Mouse (Mus musculus): Measurements from ENCODE around the gene H2-Ob. TPM values are rescaled to one million over a fixed set of nuclear protein-coding genes. Genes with fewer than 3 reads are reported as not detected.

H2-Ob gene
- polyA plus RNA-seq, 1 experiment, result 34.6 TPM

DNA sequence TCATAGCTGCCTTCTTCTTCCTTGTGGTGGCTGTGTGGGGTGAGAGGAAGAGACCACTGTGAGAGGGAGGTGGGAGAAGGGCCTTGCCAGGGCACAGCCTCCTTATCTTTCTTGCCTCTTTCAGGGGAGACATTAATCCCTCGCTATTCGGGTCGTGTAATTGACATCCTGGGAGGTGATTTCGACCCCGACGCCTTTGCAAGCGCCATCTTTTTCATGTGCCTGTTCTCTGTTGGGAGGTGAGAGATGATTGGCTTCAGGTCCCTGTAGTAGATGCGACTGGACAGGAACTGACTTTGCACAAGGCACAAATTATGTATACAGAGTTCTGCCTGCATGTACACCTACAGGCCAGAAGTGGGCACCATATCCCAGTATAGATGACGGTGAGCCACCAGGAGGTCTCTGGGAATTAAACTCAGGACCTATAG is 32.9 kb upstream of the H2-Ob start:
- peak; percentile 41 for DNase-seq
- peak overlapping the region; percentile 95 for H3K4me3 ChIP-seq (replicated peaks; ENCODE audit: extremely low read depth, low read depth, low read length)
- H3K4me1 ChIP-seq (ENCODE audit: control insufficient read depth, insufficient read depth, low read length), result peaks cover 7% of the 10 kb centered on the region
- TF ChIP-seq CTCF (IDR thresholded peaks at IDR 0.05; ENCODE audit: insufficient read depth, low read length) (peak; percentile 48), POLR2A (IDR thresholded peaks at IDR 0.05; ENCODE audit: borderline replicate concordance, extremely low read depth, low read depth, low read length) (no peak)
- WGBS, result 16% methylated on average over 9 of the region's 9 CpGs

DNA sequence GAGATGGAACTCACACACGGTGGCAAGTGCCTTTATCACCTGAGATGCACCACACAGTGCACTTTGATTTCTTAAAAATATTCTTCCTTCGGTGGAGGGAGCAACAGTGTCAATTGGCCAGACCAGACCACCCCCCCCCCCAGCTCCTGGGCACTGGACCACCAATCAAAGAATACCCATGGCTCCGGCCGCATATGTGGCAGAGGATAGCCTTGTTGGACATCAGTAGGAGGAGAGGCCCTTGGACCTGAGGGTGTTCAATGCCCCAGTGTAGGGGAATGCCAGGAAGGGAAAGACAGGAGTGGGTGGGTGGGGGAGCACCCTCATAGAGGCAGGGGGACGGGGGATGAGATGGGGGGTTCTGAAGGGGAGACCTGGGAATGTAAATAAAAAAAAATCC is 32.0 kb upstream of the H2-Ob start:
- 90% methylated on average over 5 of the region's 5 CpGs for WGBS
- DNase-seq, result no peak
- H3K4me1 ChIP-seq (ENCODE audit: control insufficient read depth, insufficient read depth, low read length), result peaks cover 7% of the 10 kb centered on the region
- no peak overlapping the region for H3K4me3 ChIP-seq (replicated peaks; ENCODE audit: extremely low read depth, low read depth, low read length)
- no peak for TF ChIP-seq CTCF (IDR thresholded peaks at IDR 0.05; ENCODE audit: insufficient read depth, low read length)
- no peak for TF ChIP-seq POLR2A (IDR thresholded peaks at IDR 0.05; ENCODE audit: borderline replicate concordance, extremely low read depth, low read depth, low read length)

DNA sequence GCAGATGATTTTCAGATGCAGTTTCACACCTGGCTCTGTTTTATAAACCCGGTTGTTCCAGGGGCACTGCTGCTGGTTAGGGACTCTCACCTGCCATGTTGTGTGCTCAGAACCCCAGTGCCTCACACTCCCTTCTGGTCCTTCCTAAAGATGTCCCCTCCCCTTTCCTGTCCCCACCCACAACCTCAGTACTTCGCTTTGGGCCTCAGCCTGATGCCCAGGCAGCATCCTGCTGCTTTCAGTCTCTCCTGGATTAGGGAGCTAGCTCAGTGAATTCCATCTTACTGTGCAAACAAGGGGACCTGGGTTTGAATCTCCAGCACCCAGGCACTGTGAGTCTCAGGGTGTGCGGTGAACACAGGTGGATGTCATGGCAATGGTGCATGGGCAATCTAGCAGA is 31.2 kb upstream of the H2-Ob start:
- 56% methylated on average over 3 of the region's 3 CpGs for WGBS
- no peak for DNase-seq

DNA sequence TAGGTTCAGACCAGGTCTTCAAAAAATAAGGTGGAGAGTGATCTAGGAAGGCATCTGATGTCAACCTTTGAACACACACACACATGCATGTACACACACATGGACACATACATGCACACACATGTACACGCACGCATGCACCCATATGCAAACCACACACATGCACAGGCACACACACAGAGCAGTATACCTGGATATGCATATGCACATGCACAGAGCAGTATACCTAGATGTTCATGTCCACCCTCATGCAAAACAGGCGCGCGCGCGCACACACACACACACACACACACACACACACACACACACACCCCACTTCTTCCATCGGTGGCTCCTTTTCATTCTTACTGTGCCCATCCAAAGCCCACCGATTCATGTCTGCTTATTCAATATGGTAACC is 30.8 kb upstream of the H2-Ob start:
- Histone ChIP-seq H3K4me3 (replicated peaks; ENCODE audit: extremely low read depth, low read depth, low read length) (no peak overlapping the region), H3K4me1 (ENCODE audit: control insufficient read depth, insufficient read depth, low read length) (peaks cover 7% of the 10 kb centered on the region)
- DNase-seq, result no peak
- WGBS, result 93% methylated on average over 9 of the region's 9 CpGs
- TF ChIP-seq POLR2A (IDR thresholded peaks at IDR 0.05; ENCODE audit: borderline replicate concordance, extremely low read depth, low read depth, low read length), result no peak
- TF ChIP-seq CTCF (IDR thresholded peaks at IDR 0.05; ENCODE audit: insufficient read depth, low read length), result no peak

More for the DNA sequence above, 31.2 kb upstream of the H2-Ob start:
- H3K4me1 ChIP-seq (ENCODE audit: control insufficient read depth, insufficient read depth, low read length), result peaks cover 7% of the 10 kb centered on the region
- TF ChIP-seq POLR2A (IDR thresholded peaks at IDR 0.05; ENCODE audit: borderline replicate concordance, extremely low read depth, low read depth, low read length), result no peak
- TF ChIP-seq CTCF (IDR thresholded peaks at IDR 0.05; ENCODE audit: insufficient read depth, low read length), result no peak
- H3K4me3 ChIP-seq (replicated peaks; ENCODE audit: extremely low read depth, low read depth, low read length), result no peak overlapping the region

DNA sequence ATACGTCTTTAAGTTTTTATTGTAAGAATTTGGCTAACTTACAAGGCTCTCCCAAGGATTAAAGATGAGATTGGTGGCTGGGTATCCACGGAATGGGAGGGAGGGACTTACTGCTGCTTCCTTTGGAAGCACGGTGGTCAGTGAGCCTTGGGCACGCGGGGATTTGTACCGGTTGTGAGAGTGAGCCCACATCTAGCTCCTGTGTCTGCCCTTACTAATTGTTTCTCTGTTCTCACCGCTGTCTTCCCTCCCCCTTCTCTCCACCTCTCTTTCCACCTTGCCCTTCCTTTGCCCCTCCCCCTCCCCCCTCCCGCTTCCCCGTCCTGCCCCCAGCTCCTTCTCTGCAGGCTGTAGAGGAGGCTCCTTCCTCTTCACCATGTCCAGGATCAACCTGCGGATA is 30.3 kb upstream of the H2-Ob start:
- no peak for DNase-seq
- H3K4me1 ChIP-seq (ENCODE audit: control insufficient read depth, insufficient read depth, low read length), result peaks cover 7% of the 10 kb centered on the region
- H3K4me3 ChIP-seq (replicated peaks; ENCODE audit: extremely low read depth, low read depth, low read length), result no peak overlapping the region
- 47% methylated on average over 10 of the region's 10 CpGs for WGBS
- TF ChIP-seq CTCF (IDR thresholded peaks at IDR 0.05; ENCODE audit: insufficient read depth, low read length) (no peak), POLR2A (IDR thresholded peaks at IDR 0.05; ENCODE audit: borderline replicate concordance, extremely low read depth, low read depth, low read length) (no peak)

DNA sequence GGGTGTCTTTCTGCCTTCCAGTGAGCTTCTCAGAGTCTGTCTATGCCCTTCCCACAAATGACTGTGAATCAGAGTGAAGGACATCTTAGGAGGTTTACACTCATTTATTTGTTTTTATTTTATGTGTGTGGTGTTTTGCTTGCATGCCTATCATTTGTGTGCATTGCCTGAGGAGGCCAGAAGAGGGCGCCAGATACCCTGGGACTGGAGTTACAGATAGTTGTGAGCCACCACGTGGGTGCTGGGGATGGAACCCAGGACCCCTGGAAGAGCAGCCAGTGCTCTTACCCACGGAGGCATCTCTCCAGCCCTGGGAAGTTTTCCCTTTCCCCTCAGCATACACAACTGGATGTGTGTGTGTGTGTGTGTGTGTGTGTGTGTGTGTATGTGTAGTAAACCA is 29.0 kb upstream of the H2-Ob start:
- 53% methylated on average over 3 of the region's 3 CpGs for WGBS
- Histone ChIP-seq H3K4me1 (ENCODE audit: control insufficient read depth, insufficient read depth, low read length) (0 out of 2 replicates have a peak, but pooled peaks cover 5% of the 10 kb centered on the region), H3K4me3 (replicated peaks; ENCODE audit: extremely low read depth, low read depth, low read length) (no peak overlapping the region)
- TF ChIP-seq POLR2A (IDR thresholded peaks at IDR 0.05; ENCODE audit: borderline replicate concordance, extremely low read depth, low read depth, low read length), result no peak
- peak; percentile 40; the same call in 1 of the 2 replicates for TF ChIP-seq CTCF (IDR thresholded peaks at IDR 0.05; ENCODE audit: insufficient read depth, low read length)
- no peak for DNase-seq

DNA sequence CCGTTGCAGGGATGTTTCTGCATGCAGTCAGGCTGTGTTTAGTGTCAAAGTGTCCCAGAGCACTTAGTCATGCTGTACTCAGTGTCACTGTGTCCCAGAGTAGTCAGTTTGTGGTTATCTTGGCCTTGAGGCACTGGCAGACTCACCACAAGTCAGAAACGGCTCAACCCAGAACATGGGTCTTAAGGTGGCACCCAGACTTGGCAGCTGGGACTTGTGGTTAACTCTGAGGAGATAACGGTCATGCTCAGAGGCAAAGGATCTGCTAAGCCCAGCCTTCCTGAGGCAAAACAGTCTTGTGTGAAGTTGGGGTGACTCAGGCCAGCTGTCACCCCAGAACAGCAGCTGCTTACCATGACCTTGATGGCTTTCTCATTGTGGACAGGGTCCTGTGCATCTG is 28.1 kb upstream of the H2-Ob start:
- H3K4me3 ChIP-seq (replicated peaks; ENCODE audit: extremely low read depth, low read depth, low read length), result no peak overlapping the region
- 65% methylated on average over 3 of the region's 3 CpGs for WGBS
- no peak for DNase-seq
- TF ChIP-seq POLR2A (IDR thresholded peaks at IDR 0.05; ENCODE audit: borderline replicate concordance, extremely low read depth, low read depth, low read length), result no peak
- no peak for TF ChIP-seq CTCF (IDR thresholded peaks at IDR 0.05; ENCODE audit: insufficient read depth, low read length)
- 0 out of 2 replicates have a peak, but pooled peaks cover 2% of the 10 kb centered on the region for H3K4me1 ChIP-seq (ENCODE audit: control insufficient read depth, insufficient read depth, low read length)

DNA sequence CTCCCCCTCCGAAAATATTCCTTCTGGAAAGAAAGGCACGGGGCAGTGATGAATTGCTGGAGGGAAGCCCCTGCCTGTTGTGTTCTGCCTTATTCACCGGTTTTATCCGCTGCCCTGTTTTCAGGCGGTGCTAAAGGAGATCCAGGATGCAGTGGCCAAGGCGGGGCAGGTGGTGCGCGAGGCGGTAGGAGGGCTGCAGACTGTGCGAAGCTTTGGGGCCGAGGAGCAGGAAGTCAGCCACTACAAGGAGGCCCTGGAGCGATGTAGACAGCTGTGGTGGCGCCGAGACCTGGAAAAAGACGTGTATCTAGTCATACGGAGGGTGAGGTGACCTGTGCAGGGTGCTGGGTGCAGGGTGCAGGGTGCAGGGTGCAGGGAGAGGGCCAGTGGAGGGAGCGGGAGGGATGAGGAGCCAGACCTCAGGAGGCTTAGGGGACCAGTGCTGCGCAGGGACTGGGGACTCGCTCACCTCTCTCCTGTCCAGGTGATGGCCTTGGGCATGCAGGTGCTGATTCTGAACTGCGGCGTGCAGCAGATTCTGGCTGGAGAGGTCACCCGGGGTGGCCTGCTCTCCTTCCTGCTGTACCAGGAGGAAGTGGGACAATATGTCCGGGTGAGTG is 26.8 kb upstream of the H2-Ob start:
- no peak for DNase-seq
- 49% methylated on average over 23 of the region's 23 CpGs for WGBS
- Histone ChIP-seq H3K4me3 (replicated peaks; ENCODE audit: extremely low read depth, low read depth, low read length) (no peak overlapping the region), H3K4me1 (ENCODE audit: control insufficient read depth, insufficient read depth, low read length) (no peaks in the 10 kb centered on the region)
- no peak for TF ChIP-seq CTCF (IDR thresholded peaks at IDR 0.05; ENCODE audit: insufficient read depth, low read length)
- TF ChIP-seq POLR2A (IDR thresholded peaks at IDR 0.05; ENCODE audit: borderline replicate concordance, extremely low read depth, low read depth, low read length), result no peak

DNA sequence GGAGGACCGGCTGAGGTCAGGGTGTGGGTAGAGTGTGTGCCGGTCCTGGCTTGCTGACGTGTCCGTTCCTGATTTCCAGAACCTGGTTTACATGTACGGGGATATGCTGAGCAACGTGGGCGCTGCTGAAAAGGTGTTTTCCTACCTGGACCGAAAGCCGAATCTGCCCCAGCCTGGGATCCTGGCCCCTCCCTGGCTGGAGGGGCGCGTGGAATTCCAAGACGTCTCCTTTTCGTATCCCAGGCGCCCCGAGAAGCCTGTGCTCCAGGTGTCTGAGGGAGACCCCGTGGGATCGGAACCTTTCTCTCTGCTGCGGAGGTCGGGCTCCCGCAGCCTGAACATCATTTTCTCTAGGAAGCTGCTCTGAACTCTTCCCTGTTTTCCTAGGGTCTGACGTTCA is 24.8 kb upstream of the H2-Ob start:
- no peak overlapping the region for H3K4me3 ChIP-seq (replicated peaks; ENCODE audit: extremely low read depth, low read depth, low read length)
- DNase-seq, result no peak
- no peak for TF ChIP-seq CTCF (IDR thresholded peaks at IDR 0.05; ENCODE audit: insufficient read depth, low read length)
- TF ChIP-seq POLR2A (IDR thresholded peaks at IDR 0.05; ENCODE audit: borderline replicate concordance, extremely low read depth, low read depth, low read length), result no peak
- 72% methylated on average over 21 of the region's 21 CpGs for WGBS
- H3K4me1 ChIP-seq (ENCODE audit: control insufficient read depth, insufficient read depth, low read length), result no peaks in the 10 kb centered on the region

DNA sequence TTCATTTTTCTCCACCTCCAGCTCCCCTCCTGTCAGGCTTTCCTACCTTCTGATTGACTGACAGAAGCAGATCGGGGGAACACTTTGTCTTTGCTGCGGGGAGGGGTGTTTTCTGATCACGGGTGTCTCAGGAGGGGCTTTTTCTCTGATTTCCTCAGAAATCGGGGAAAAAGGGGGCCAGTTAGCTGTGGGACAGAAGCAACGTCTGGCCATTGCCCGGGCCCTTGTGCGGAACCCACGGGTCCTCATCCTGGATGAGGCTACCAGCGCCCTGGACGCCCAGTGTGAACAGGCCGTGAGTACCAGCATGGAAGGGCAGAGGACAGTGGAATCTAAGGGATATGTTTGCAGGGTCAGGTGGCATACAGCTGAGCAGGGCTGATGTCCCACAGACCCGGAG is 23.5 kb upstream of the H2-Ob start:
- WGBS, result 89% methylated on average over 12 of the region's 12 CpGs
- no peak for DNase-seq
- no peaks in the 10 kb centered on the region for H3K4me1 ChIP-seq (ENCODE audit: control insufficient read depth, insufficient read depth, low read length)
- H3K4me3 ChIP-seq (replicated peaks; ENCODE audit: extremely low read depth, low read depth, low read length), result no peak overlapping the region
- TF ChIP-seq CTCF (IDR thresholded peaks at IDR 0.05; ENCODE audit: insufficient read depth, low read length) (no peak), POLR2A (IDR thresholded peaks at IDR 0.05; ENCODE audit: borderline replicate concordance, extremely low read depth, low read depth, low read length) (no peak)
